Mouse (Mus musculus) mature B cell (primary cell): Measurements from ENCODE around the gene Lrrc3.
"Not testable (repeated sequence)": the region's sequence is repeated elsewhere in the genome, so short reads cannot be mapped to it uniquely, and the experiment has no call there.

Experiments used
- in situ Hi-C: fragments of 300-500 bp; cut with MboI; formaldehyde crosslinking; loops from 2 replicates; pipeline ENCODE4 v1.14.3; 2019

Gene Lrrc3

GRCm38 (mm10) chr10:77902211-77902893 lies at the start of gene Lrrc3:
Lrrc3 (minus strand) TSS chr10:77902536.
- in situ Hi-C loops = no loop called here

GRCm38 (mm10) chr10:77950468-77950867 lies 48.1 kb upstream of the Lrrc3 start:
- in situ Hi-C loops = not testable (repeated sequence)

- in situ Hi-C loops = no loop called here
These were observed 37.3 kb upstream of the Lrrc3 start for GRCm38 (mm10) chr10:77939685-77940084.

DNA sequence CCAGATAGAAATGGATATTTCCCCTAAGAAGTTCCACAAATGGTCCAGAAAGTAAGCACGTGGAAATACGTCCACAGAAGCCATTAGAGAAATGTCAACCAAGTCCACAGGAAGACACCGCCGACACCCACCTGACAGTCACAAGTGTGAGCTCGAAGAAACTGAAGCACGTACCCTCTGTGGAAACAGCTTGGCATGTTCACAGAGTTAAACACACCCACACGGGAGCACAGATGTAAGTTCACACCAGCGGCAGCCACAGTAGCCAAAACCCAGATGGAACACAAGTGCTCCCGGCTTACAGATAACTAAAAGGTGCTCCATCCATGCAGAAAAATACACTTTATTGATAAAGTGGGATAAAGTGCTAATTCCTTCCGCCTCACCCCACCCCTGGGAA lies 25.0 kb upstream of the Lrrc3 start:
- in situ Hi-C loops = no loop called here

DNA sequence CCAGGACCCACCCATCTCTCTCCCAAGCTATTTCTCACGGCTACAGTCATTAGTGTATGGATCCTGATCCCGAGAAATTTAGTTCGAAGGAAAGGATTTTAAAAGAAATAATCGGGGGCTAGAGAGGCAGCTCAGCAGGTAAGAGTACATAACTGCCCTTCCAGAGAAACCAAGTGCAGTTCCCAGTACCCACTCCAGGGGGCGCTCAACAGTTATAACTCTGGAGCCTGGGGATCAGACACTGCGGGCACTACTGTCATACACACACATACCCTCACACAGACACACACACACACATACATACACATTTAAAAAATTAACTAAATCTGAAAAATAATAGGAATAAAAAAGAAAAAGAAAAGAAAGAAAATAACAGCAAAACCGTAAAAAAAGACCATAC lies 23.8 kb upstream of the Lrrc3 start:
- in situ Hi-C loops = no loop called here

GRCm38 (mm10) chr10:77922681-77923080 lies 20.3 kb upstream of the Lrrc3 start:
- in situ Hi-C loops = no loop called here

DNA sequence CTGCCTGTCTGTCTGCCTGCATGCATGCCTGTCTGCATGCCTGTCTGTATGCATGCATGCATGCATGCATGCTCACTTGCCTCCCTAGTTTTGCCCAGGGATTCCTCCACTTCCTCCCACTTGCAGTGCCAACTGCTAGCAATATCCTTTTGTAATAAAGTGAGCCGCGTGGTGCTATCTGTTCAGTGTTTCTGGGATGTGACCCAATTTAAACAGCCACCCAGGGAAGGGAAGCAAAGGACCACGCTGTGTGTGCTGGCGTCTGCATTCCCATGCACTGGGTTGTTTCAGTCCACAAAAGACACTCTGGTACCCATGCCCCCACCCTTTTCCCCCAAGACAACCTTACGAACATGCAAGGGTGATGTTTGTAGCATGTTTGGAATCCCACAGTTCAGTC lies 18.7 kb upstream of the Lrrc3 start:
- in situ Hi-C loops = no loop called here

DNA sequence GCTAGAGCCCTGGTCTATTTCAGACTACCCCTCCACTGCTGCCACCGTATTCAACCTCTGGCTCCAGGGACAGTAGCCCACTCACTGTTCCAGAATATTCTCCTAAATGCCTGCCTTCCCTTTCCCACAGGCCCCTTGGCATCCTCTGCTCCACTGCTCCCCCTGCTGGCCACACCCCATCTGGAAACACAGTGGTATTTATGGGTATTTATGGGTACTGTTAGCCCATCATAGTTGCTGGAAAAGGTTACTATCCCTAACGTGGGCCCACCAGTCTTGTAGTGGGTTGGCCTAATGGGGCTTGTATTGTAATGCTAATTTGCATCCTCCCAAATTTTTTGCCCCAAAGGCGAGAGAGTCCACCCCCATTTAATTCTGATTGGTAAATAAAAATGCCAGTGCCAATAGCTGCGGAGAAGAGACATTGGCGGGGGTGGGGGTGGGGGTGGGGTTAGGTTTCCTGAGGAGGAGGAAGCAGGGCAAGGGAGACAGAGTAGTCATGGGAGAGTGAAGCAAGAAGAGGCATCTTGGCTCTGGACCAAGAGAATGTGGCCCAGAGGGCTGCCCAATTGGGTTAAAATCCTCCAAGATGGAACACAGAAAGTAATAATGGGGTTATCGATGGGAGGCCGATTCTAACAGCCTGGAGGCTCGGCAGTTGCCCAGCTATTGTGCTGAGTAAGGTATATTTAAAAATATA lies 14.4 kb upstream of the Lrrc3 start:
- in situ Hi-C loops = no loop called here

- in situ Hi-C loops = no loop called here
These were observed 11.0 kb upstream of the Lrrc3 start for GRCm38 (mm10) chr10:77913292-77913691.

- in situ Hi-C loops = no loop called here
These were observed 10.3 kb upstream of the Lrrc3 start for GRCm38 (mm10) chr10:77912605-77913004.

- in situ Hi-C loops = no loop called here
These were observed 769 bp upstream of the Lrrc3 start for GRCm38 (mm10) chr10:77902894-77903715.

DNA sequence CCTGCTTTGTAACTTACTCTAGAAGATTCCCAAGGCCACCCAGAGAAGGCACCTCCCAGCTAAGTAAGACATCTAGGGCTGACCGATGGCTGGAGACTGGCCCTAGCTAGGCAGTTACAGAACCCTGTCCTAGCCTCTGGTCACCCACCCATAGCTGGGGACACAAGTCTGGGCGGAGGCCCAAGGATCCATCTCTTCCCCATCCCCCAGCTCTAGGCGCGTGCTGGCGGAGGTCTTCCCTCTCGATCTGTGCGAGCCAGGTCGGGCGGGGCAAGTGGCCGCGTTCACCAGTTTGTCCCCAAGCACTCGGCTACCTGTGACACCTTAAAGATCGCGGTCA lies 495 bp downstream of the Lrrc3 start:
- in situ Hi-C loops = no loop called here

GRCm38 (mm10) chr10:77900903-77901818 lies 1.2 kb downstream of the Lrrc3 start:
- in situ Hi-C loops = no loop called here

GRCm38 (mm10) chr10:77900126-77900525 lies 2.2 kb downstream of the Lrrc3 start:
- in situ Hi-C loops = no loop called here

DNA sequence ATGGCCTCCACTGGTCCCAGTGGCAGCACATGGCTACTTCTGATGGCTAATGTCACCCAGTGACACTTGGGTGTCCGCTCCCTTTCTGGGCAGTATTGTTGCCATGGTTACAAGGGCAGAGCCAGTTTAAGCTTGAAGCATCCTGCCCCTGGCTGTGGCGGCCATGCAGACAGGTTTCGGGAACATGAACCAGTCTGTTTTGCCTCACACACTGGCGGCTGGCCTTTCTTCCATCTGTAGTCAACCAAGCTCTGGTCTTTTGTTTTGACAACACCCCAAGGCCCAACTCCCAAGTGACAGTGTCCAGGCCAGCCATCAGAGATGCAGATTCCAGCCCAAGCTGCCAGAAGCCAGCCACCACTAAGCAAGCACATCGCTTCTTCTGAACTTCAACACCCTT lies 6.8 kb downstream of the Lrrc3 start:
- in situ Hi-C loops = no loop called here

GRCm38 (mm10) chr10:77890987-77891565 lies 11.3 kb downstream of the Lrrc3 start:
- in situ Hi-C loops = no loop called here

DNA sequence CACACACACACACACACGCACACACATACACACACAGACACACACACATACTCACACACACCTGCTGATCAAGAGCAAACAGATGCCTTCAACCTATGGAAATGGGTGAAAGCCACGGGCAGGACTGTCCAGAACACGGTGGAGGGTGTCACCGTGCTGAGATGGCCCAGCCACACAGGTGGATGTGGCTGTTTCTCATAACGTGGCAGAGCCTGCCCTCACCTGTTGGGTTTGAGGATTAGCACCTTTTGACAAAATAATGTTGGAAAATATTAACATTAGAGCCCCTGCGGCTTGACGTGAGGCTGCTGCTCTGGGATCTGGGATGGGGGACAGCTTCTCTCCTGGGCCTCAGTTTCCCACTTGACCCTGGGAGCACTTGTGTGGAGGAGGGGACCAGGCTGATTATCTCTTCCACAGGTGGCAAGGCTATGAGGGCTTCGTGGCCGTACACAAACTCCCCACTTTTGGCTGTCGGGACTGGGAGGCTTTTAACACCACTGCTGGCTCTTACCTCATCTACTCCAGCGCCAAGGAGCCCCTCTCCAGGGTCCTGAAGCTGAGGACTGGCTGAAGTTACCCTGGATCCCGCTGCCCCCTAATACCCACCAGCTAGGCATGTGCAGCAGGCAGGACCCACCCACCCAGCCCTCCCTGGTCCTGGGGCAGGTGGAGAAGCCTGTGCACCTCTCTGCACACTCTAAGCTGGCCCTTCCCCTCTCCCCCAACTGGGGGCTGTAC lies 16.2 kb downstream of the Lrrc3 start:
- in situ Hi-C loops = no loop called here

DNA sequence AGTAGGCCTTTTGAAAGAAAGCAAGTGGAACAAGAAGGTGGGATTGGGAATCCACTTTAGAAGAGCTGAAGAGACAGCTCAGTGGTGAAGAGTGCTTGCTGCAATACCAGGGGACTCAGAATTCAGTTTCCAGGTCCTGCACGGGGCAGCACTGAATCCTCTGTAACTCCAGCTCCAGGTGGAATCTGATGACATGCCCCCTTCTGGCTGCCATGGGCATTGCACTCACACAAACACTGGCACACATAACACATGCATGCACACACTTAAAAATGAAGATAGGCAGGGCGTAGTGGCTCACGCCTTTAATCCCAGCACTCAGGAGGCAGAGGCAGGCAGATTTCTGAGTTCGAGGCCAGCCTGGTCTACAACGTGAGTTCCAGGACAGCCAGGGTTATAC lies 19.8 kb downstream of the Lrrc3 start:
- in situ Hi-C loops = no loop called here

DNA sequence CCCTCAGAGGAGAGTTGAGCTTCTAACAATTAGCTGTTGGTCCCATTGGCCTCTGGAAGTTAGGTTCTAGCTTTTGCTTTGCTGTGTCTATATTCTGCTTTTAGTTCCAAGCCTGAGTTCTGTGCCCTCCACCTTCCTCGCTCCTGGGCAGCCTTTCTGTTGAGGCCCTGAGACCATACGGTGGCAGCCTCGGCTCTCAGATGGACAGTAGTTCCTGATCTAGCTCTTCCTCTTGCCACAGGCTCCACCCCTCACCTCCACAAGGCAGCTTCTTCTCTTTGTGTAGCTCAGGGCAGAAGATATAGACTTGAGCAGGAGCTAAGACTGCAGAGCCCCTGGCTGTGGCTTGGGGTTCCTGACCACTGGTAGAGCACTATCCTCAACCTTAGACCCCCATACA lies 22.0 kb downstream of the Lrrc3 start:
- in situ Hi-C loops = no loop called here

GRCm38 (mm10) chr10:77878985-77879384 lies 23.4 kb downstream of the Lrrc3 start:
- in situ Hi-C loops = no loop called here

DNA sequence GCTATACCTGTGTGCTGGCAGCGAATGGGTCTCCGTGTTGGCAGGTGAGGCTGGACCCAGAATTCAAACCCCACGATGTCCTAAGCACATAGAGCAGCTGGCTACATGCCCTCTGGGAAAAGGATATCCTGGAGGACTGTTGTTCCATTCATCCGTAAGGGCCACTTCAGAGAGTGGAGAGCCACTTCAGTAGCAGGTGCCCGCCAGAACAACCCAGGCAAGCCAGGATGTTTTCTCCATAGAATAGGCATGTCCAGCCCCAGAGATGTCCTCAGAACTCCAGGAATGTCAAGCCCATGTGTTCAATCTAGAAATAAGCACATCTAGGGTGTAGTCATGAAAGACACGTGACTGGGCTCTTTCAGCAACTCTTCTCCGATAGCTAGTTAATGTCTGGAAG lies 32.7 kb downstream of the Lrrc3 start:
- in situ Hi-C loops = no loop called here
